Mouse (Mus musculus) lung, postnatal 0 days (tissue): ENCODE data around the gene Nadsyn1. TPM values are rescaled to one million over a fixed set of nuclear protein-coding genes. Genes with fewer than 3 reads are reported as not detected.

Experiments used
- ATAC-seq: fragments of 200-750 bp; cut with Nextera tagmentation; 2 replicates; pipeline ENCODE4 v1.8.0; 2017; ENCODE audit warnings: moderate library complexity
- DNase-seq: peaks from one replicate; pipeline ENCODE4 v3.0.0-alpha.2; 2016; ENCODE audit warnings: low spot score
- H3K27ac ChIP-seq: fragments of 300-500 bp; sonication (generic); 2 replicates; pipeline ENCODE4 v1.5.1; 2014; ENCODE audit warnings: antibody characterized with exemption, mild to moderate bottlenecking, low read length, mixed read lengths
- H3K27me3 ChIP-seq: fragments of 300-500 bp; sonication (generic); replicated peaks from 2 replicates; pipeline ENCODE4 v1.6.1; 2014; ENCODE audit warnings: low read length, mixed read lengths; ENCODE audit not compliant: insufficient read depth
- H3K36me3 ChIP-seq: fragments of 300-500 bp; sonication (generic); 2 replicates; pipeline ENCODE4 v1.6.1; 2014; ENCODE audit warnings: low read length, mixed read lengths; ENCODE audit not compliant: insufficient read depth
- H3K4me1 ChIP-seq: fragments of 300-500 bp; sonication (generic); 2 replicates; pipeline ENCODE4 v1.6.1; 2014; ENCODE audit warnings: antibody characterized with exemption, low read depth, low read length, mixed read lengths; ENCODE audit not compliant: insufficient read depth
- H3K4me2 ChIP-seq: fragments of 300-500 bp; sonication (generic); replicated peaks from 2 replicates; pipeline ENCODE4 v1.6.1; 2014; ENCODE audit warnings: low read depth, mild to moderate bottlenecking, low read length, moderate library complexity, mixed read lengths
- H3K4me3 ChIP-seq: fragments of 300-500 bp; sonication (generic); 2 replicates; pipeline ENCODE4 v1.5.1; 2014; ENCODE audit warnings: low read depth, low read length
- H3K9ac ChIP-seq: fragments of 300-500 bp; sonication (generic); replicated peaks from 2 replicates; pipeline ENCODE4 v1.6.1; 2014; ENCODE audit warnings: low read depth, mild to moderate bottlenecking
- H3K9me3 ChIP-seq: fragments of 300-500 bp; sonication (generic); 2 replicates; pipeline ENCODE4 v1.6.1; 2016; ENCODE audit warnings: low read length, mixed read lengths
- CTCF ChIP-seq: IDR thresholded peaks from 2 replicates; pipeline ENCODE4 v1.5.1; 2016; ENCODE audit warnings: antibody characterized with exemption, mild to moderate bottlenecking
- EP300 ChIP-seq: IDR thresholded peaks from 2 replicates; pipeline ENCODE4 v1.6.1; 2016; ENCODE audit warnings: antibody characterized with exemption, mild to moderate bottlenecking, control low read depth
- WGBS: fragments of 180-500 bp; shearing (Covaris S2); extraction: QIAGEN DNeasy Blood & Tissue Kit; methylation state at CpG from one replicate; pipeline ENCODE4 v1.1.7; 2014; 5-methylcytosine and 5-hydroxymethylcytosine counted together
- polyA plus RNA-seq: library from polyadenylated mRNA; unstranded; fragments of >200 nt; fragmentation: Nextera tagmentation; extraction: Ambion mirVana; gene quantifications from 2 replicates; pipeline ENCODE4 v1.2.1, GENCODE M21; 2015

The Nadsyn1 gene
- polyA plus RNA-seq, 1 experiment from 2014 or later: 5.2 TPM

- H3K27ac ChIP-seq: no peak overlapping the region
- WGBS: 47% methylated on average over 4 of the region's 4 CpGs
- peaks cover 10% of the 10 kb centered on the region; the same call in 1 of the 2 replicates for H3K36me3 ChIP-seq
- TF ChIP-seq CTCF: peak; percentile 71
- no peak for TF ChIP-seq EP300
- no peaks in the 10 kb centered on the region for H3K4me1 ChIP-seq
- peak; percentile 68 for ATAC-seq
- H3K9ac ChIP-seq: no peak overlapping the region
- H3K4me2 ChIP-seq: no peak overlapping the region
- DNase-seq: peak; percentile 69
- no peak overlapping the region for H3K4me3 ChIP-seq
- no peaks in the 10 kb centered on the region for H3K9me3 ChIP-seq
- H3K27me3 ChIP-seq: no peaks in the 10 kb centered on the region
Observed at GRCm38 (mm10) chr7:143793121-143793520, 29.5 kb downstream of the Nadsyn1 start.

GRCm38 (mm10) chr7:143792336-143792985 is 30.2 kb downstream of the Nadsyn1 start:
- no peak overlapping the region for H3K27ac ChIP-seq
- H3K36me3 ChIP-seq: peaks cover 5% of the 10 kb centered on the region; the same call in 1 of the 2 replicates
- 60% methylated on average over 6 of the region's 6 CpGs for WGBS
- ATAC-seq (no peak), DNase-seq (no peak)
- H3K9me3 ChIP-seq: no peaks in the 10 kb centered on the region
- H3K4me3 ChIP-seq: no peak overlapping the region
- TF ChIP-seq EP300 (no peak), CTCF (no peak)
- H3K9ac ChIP-seq: no peak overlapping the region
- H3K27me3 ChIP-seq: no peaks in the 10 kb centered on the region
- no peaks in the 10 kb centered on the region for H3K4me1 ChIP-seq
- H3K4me2 ChIP-seq: no peak overlapping the region

GRCm38 (mm10) chr7:143783996-143784829 is 38.4 kb downstream of the Nadsyn1 start, which contains the start of gene Mrgpre:
Gene Mrgpre (minus strand): TSS chr7:143784500.
- peak; percentile 92 for DNase-seq
- Histone ChIP-seq H3K36me3 (no peaks in the 10 kb centered on the region), H3K4me3 (peak within 1 kb of the TSS; percentile 26), H3K27me3 (no peaks in the 10 kb centered on the region), H3K27ac (no peak within 1 kb of the TSS; the same call in 1 of the 2 replicates), H3K9me3 (no peaks in the 10 kb centered on the region), H3K4me2 (peak within 1 kb of the TSS; percentile 68), H3K4me1 (peaks cover 3% of the 10 kb centered on the region; the same call in 1 of the 2 replicates), H3K9ac (0 out of 2 replicates have a peak within 1 kb of the TSS, but pooled peaks have one; percentile 32)
- TF ChIP-seq EP300: no peak
- TF ChIP-seq CTCF: no peak
- ATAC-seq: peak; percentile 89
- 6% methylated on average over 17 of the region's 21 CpGs for WGBS

- Histone ChIP-seq H3K4me1 (peaks cover 3% of the 10 kb centered on the region; the same call in 1 of the 2 replicates), H3K9me3 (no peaks in the 10 kb centered on the region), H3K4me3 (peak overlapping the region; percentile 26), H3K9ac (no peak overlapping the region), H3K27me3 (no peaks in the 10 kb centered on the region), H3K27ac (no peak overlapping the region), H3K4me2 (peak overlapping the region; percentile 68), H3K36me3 (no peaks in the 10 kb centered on the region)
- TF ChIP-seq EP300: no peak
- TF ChIP-seq CTCF: no peak
- peak; percentile 38 for DNase-seq
- peak; percentile 31 for ATAC-seq
- WGBS: 33% methylated on average over 5 of the region's 6 CpGs
Observed at GRCm38 (mm10) chr7:143783378-143783995, 39.2 kb downstream of the Nadsyn1 start.

- no peak overlapping the region for H3K27ac ChIP-seq
- H3K4me1 ChIP-seq: no peaks in the 10 kb centered on the region
- H3K4me2 ChIP-seq: no peak overlapping the region
- H3K9ac ChIP-seq: no peak overlapping the region
- ATAC-seq (peak; percentile 75), DNase-seq (peak; percentile 26)
- no peaks in the 10 kb centered on the region for H3K9me3 ChIP-seq
- H3K36me3 ChIP-seq: no peaks in the 10 kb centered on the region
- TF ChIP-seq EP300 (no peak), CTCF (no peak)
- H3K4me3 ChIP-seq: no peak overlapping the region
- 34% methylated on average over 2 of the region's 2 CpGs for WGBS
- H3K27me3 ChIP-seq: no peaks in the 10 kb centered on the region
Observed at GRCm38 (mm10) chr7:143777375-143777774, 45.3 kb downstream of the Nadsyn1 start.

GRCm38 (mm10) chr7:143776137-143776536 is 46.5 kb downstream of the Nadsyn1 start:
- DNase-seq (no peak), ATAC-seq (no peak)
- TF ChIP-seq CTCF (no peak), EP300 (no peak)
- Histone ChIP-seq H3K4me1 (no peaks in the 10 kb centered on the region), H3K4me3 (no peak overlapping the region), H3K36me3 (no peaks in the 10 kb centered on the region), H3K27ac (no peak overlapping the region), H3K9ac (no peak overlapping the region), H3K27me3 (no peaks in the 10 kb centered on the region), H3K4me2 (no peak overlapping the region), H3K9me3 (no peaks in the 10 kb centered on the region)
- WGBS: 18% methylated on average over 3 of the region's 3 CpGs
